Mouse (Mus musculus): ENCODE results near the gene Slc25a5.

DNA sequence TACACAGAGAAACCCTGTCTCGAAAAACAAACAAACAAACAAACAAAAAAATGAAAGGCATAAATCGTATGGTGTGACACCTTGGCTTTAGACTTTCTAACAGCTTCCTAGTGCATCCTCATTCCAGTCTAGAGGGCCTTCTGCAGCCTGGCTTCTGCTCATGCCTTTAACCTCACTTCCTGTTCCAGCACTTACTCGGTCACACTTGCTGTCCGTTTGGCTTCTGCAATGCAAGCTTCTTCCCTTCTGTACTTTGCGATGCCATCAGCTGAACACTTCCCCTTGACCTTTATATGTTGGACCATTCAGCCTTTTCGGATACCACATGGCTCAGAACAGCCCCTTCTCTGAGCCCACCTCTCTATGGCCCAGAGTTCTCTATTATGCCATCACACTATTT, 46.2 kb downstream of the Slc25a5 start:
- TF ChIP-seq POLR2A (IDR thresholded peaks at IDR 0.05; ENCODE audit: borderline replicate concordance, insufficient read depth, low read length) = no peak
- no peak for TF ChIP-seq CTCF (IDR thresholded peaks at IDR 0.05; ENCODE audit: borderline replicate concordance, insufficient read depth, low read depth, low read length)

Measured in cerebellum, adult 2 months (tissue).